21 mouse cellular contexts compared by ENCODE assay signal in genomic region chr4:96314158-96314557, GRCm38 (mm10). TPM values are rescaled to one million over a fixed set of nuclear protein-coding genes. Genes with fewer than 3 reads are reported as not detected.
"Had no signal": no experiment of that assay in that cellular context is flagged by ENCODE, and none has a peak within 500 bp of the region (broad histone marks: within the 10 kb centered on the region; RNA-seq: fewer than 3 reads in every experiment).

No protein-coding gene starts in this region.

- DNase-seq: lung, adult 18-20 months; lung, embryonic 14.5 days; lung, postnatal 10 days; lung, postnatal 4 days; midbrain, embryonic 14.5 days; right cerebral cortex, postnatal 14 days; thymus, adult 18-20 months; thymus, postnatal 14 days; thymus, postnatal 36 days had no signal

- H3K9me3 ChIP-seq: midbrain, embryonic 10.5 days; midbrain, embryonic 12.5 days; neural tube, embryonic 12.5 days; stomach, embryonic 15.5 days had no signal

- H3K4me1 ChIP-seq: midbrain, embryonic 10.5 days; midbrain, embryonic 12.5 days; neural tube, embryonic 12.5 days; stomach, embryonic 15.5 days had no signal

- H3K4me2 ChIP-seq: lung, embryonic 14.5 days; midbrain, embryonic 12.5 days; neural tube, embryonic 12.5 days; stomach, embryonic 15.5 days had no signal

- H3K27me3 ChIP-seq: midbrain, embryonic 12.5 days; neural tube, embryonic 12.5 days; stomach, embryonic 15.5 days had no signal

- H3K9ac ChIP-seq: lung, embryonic 14.5 days; midbrain, embryonic 12.5 days; neural tube, embryonic 12.5 days; stomach, embryonic 15.5 days had no signal

- H3K27ac ChIP-seq: midbrain, embryonic 10.5 days; midbrain, embryonic 12.5 days; neural tube, embryonic 12.5 days; stomach, embryonic 15.5 days had no signal

- ATAC-seq: midbrain, embryonic 16.5 days had no signal

- H3K36me3 ChIP-seq: midbrain, embryonic 10.5 days; midbrain, embryonic 12.5 days; neural tube, embryonic 12.5 days; stomach, embryonic 15.5 days had no signal

- H3K4me3 ChIP-seq: midbrain, embryonic 10.5 days; midbrain, embryonic 12.5 days; myocyte; neural tube, embryonic 12.5 days; stomach, embryonic 15.5 days had no signal

RNA-seq across cellular contexts. Expression of gene Cyp2j11, which starts 34.3 kb away (rescaled TPM):
- total RNA-seq: megakaryocyte, adult 5-6 weeks; megakaryocyte-erythroid progenitor cell, adult 5-6 weeks; neutrophil, adult 5-6 weeks had no signal
- polyA plus RNA-seq: lung, embryonic 14.5 days; lung, embryonic 16.5 days; midbrain, embryonic 10.5 days; midbrain, embryonic 12.5 days; midbrain, embryonic 14.5 days; midbrain, embryonic 16.5 days; myocyte; neural tube, embryonic 12.5 days; neural tube, embryonic 14.5 days; spleen, adult 2 months; stomach, embryonic 15.5 days had no signal
